Mouse (Mus musculus): ENCODE data around the gene Dgki. TPM values are rescaled to one million over a fixed set of nuclear protein-coding genes. Genes with fewer than 3 reads are reported as not detected.

The Dgki gene
- polyA plus RNA-seq, 1 experiment from 2014 or later: 0.20 TPM

DNA sequence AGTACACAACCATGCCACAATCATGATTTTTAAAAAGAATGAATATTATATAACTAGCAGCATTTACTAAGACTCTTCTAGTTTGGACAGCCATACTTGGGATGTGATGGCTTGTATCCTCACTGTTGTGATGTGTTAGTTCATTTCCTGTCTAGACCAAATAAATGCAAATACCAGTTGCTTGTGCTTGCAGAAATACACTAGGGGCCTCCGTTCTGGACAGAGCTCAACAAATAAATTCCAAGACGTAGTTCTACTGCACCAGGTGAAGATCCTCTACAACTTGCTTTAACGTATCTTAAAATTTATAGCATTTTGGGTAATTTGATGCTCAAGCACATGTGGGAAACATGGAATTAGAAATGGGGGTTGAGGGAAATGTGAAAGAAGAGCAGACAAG lies 239.9 kb downstream of the Dgki start:
- Histone ChIP-seq H3K4me1 (ENCODE audit: control insufficient read depth, low read depth, low read length) (no peaks in the 10 kb centered on the region), H3K4me3 (ENCODE audit: low read depth, low read length) (no peak overlapping the region), H3K27ac (ENCODE audit: low read length) (no peak overlapping the region), H3K9ac (ENCODE audit: low read depth, low read length) (no peak overlapping the region), H3K27me3 (ENCODE audit: control insufficient read depth, insufficient read depth, low read depth, low read length) (no peaks in the 10 kb centered on the region), H3K9me3 (replicated peaks; ENCODE audit: control insufficient read depth, low read length) (no peaks in the 10 kb centered on the region), H3K4me2 (ENCODE audit: low read depth, low read length) (no peak overlapping the region), H3K36me3 (ENCODE audit: control insufficient read depth, insufficient read depth) (no peaks in the 10 kb centered on the region)
- no peak for ATAC-seq (ENCODE audit: low read depth)
- WGBS (ENCODE audit: insufficient replicate concordance): 74% methylated on average over 3 of the region's 3 CpGs

DNA sequence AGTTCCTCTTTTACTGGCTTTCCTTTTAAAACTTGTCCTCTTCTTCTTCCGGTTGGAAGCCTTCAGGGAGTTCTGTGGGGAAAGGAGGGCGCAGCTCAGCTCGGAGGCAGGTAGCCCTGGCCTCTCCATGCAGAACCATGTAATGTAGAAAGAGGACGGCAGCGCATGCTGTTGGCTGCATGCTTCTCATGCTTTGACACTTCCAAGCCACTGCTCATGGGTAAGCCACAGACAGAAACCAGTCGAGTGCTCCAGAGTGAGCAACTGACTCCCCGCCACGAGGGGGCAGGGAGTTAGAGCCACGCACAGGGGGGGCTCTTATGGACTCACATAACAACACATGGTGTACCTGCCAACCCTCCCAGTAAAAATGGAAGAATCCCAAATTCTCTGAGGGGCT lies 242.0 kb downstream of the Dgki start:
- no peaks in the 10 kb centered on the region for H3K4me1 ChIP-seq (ENCODE audit: control insufficient read depth, low read depth, low read length)
- no peak overlapping the region for H3K4me2 ChIP-seq (ENCODE audit: low read depth, low read length)
- H3K9ac ChIP-seq (ENCODE audit: low read depth, low read length): no peak overlapping the region
- H3K4me3 ChIP-seq (ENCODE audit: low read depth, low read length): no peak overlapping the region
- 63% methylated on average over 9 of the region's 9 CpGs for WGBS (ENCODE audit: insufficient replicate concordance)
- no peaks in the 10 kb centered on the region for H3K27me3 ChIP-seq (ENCODE audit: control insufficient read depth, insufficient read depth, low read depth, low read length)
- no peaks in the 10 kb centered on the region for H3K36me3 ChIP-seq (ENCODE audit: control insufficient read depth, insufficient read depth)
- no peak overlapping the region for H3K27ac ChIP-seq (ENCODE audit: low read length)
- no peaks in the 10 kb centered on the region for H3K9me3 ChIP-seq (replicated peaks; ENCODE audit: control insufficient read depth, low read length)
- no peak for ATAC-seq (ENCODE audit: low read depth)

DNA sequence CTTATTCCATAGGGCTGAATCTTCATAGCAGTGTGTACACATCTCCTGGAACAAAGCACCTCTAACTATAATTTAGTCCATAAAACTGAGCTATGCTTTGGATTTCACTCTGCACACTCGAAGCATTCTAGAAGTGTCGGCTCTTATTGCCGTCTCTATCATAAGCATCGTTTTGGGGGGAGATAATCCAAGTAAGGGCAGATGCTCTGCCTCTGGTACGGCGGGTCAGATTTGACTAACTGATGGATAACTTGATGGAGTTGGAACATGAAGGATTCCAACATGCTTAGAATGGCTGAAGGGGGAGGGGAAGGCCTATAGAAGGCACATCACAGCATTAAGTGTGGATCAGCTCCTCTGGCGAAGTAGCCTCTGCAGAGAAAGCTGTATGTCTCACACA lies 242.4 kb downstream of the Dgki start:
- H3K9me3 ChIP-seq (replicated peaks; ENCODE audit: control insufficient read depth, low read length): no peaks in the 10 kb centered on the region
- no peaks in the 10 kb centered on the region for H3K27me3 ChIP-seq (ENCODE audit: control insufficient read depth, insufficient read depth, low read depth, low read length)
- H3K4me3 ChIP-seq (ENCODE audit: low read depth, low read length): no peak overlapping the region
- no peaks in the 10 kb centered on the region for H3K4me1 ChIP-seq (ENCODE audit: control insufficient read depth, low read depth, low read length)
- H3K9ac ChIP-seq (ENCODE audit: low read depth, low read length): no peak overlapping the region
- no peak overlapping the region for H3K27ac ChIP-seq (ENCODE audit: low read length)
- 72% methylated on average over 7 of the region's 7 CpGs for WGBS (ENCODE audit: insufficient replicate concordance)
- no peaks in the 10 kb centered on the region for H3K36me3 ChIP-seq (ENCODE audit: control insufficient read depth, insufficient read depth)
- no peak for ATAC-seq (ENCODE audit: low read depth)
- no peak overlapping the region for H3K4me2 ChIP-seq (ENCODE audit: low read depth, low read length)

DNA sequence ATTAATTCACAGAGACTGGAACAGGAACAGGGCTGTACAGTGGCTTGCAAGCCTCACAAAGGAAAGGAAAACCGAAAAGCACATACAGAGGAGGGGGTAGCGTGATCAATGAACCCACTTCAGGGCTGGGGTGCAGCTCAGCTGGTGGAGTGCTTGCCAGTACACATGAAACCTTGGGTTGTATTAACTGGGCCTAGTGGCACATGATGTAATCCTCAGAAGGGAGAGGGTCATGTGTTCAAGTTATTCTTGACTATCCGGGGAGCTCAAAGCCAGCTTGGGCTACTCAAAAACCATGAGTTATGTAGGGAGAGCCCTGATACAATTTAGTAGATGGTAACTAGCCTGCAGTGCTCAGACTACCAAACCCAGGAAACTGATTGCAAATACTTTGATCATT lies 244.3 kb downstream of the Dgki start:
- no peaks in the 10 kb centered on the region for H3K36me3 ChIP-seq (ENCODE audit: control insufficient read depth, insufficient read depth)
- no peak overlapping the region for H3K4me2 ChIP-seq (ENCODE audit: low read depth, low read length)
- no peak overlapping the region for H3K27ac ChIP-seq (ENCODE audit: low read length)
- H3K27me3 ChIP-seq (ENCODE audit: control insufficient read depth, insufficient read depth, low read depth, low read length): no peaks in the 10 kb centered on the region
- ATAC-seq (ENCODE audit: low read depth): no peak
- no peak overlapping the region for H3K9ac ChIP-seq (ENCODE audit: low read depth, low read length)
- H3K4me1 ChIP-seq (ENCODE audit: control insufficient read depth, low read depth, low read length): no peaks in the 10 kb centered on the region
- H3K9me3 ChIP-seq (replicated peaks; ENCODE audit: control insufficient read depth, low read length): no peaks in the 10 kb centered on the region
- H3K4me3 ChIP-seq (ENCODE audit: low read depth, low read length): no peak overlapping the region
- WGBS (ENCODE audit: insufficient replicate concordance): 59% methylated on average over 3 of the region's 3 CpGs

DNA sequence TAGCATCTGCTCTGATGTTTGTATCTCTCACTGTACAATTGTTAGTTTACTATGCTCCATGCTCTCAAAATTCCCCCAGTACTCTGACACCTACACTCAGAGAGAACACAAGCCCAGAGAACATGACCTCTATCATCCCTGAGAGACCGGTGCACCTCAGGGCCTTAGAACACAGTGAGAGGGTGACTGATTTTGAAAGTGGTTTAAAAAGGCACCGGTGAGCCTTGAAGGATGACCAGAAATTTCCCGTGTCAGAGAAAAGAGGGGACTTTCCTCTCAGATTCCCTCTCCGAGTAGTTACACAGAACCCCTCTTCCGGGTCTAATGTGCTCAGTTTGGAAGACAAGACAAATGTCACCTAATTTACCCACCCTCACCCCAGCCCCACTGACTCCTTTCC lies 244.9 kb downstream of the Dgki start:
- H3K36me3 ChIP-seq (ENCODE audit: control insufficient read depth, insufficient read depth): no peaks in the 10 kb centered on the region
- 60% methylated on average over 5 of the region's 5 CpGs for WGBS (ENCODE audit: insufficient replicate concordance)
- H3K4me2 ChIP-seq (ENCODE audit: low read depth, low read length): no peak overlapping the region
- no peaks in the 10 kb centered on the region for H3K4me1 ChIP-seq (ENCODE audit: control insufficient read depth, low read depth, low read length)
- H3K27ac ChIP-seq (ENCODE audit: low read length): no peak overlapping the region
- no peak for ATAC-seq (ENCODE audit: low read depth)
- no peaks in the 10 kb centered on the region for H3K27me3 ChIP-seq (ENCODE audit: control insufficient read depth, insufficient read depth, low read depth, low read length)
- H3K4me3 ChIP-seq (ENCODE audit: low read depth, low read length): no peak overlapping the region
- H3K9ac ChIP-seq (ENCODE audit: low read depth, low read length): no peak overlapping the region
- no peaks in the 10 kb centered on the region for H3K9me3 ChIP-seq (replicated peaks; ENCODE audit: control insufficient read depth, low read length)

DNA sequence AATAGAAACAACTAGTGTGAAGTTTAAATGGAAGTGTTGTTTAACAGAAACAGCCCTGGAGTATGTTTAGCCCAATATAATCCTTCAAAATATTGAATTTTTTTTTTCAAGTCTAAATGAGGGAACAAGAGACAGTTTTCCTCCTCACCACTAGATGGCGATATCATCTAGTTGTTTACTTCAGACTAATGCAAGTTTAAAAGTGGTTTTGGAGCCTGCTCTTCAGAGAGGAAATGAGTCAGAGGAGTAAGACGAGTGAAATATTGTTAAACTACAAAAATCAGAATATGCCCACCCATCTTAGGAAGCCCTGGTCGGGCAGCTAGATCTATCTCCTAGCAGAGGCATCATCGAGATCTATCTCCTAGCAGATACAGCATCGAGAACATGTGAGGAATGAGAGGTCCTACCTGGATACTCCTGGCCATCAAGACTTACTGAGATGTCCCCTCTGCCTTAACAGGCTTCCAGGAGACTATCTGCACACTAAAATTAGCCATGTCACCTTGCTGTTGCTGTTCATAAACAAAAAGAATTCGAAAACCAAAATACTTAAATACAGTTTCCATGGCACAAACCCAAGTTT lies 245.5 kb downstream of the Dgki start:
- no peak for ATAC-seq (ENCODE audit: low read depth)
- no peak overlapping the region for H3K4me3 ChIP-seq (ENCODE audit: low read depth, low read length)
- WGBS (ENCODE audit: insufficient replicate concordance): 36% methylated on average over 6 of the region's 6 CpGs

DNA sequence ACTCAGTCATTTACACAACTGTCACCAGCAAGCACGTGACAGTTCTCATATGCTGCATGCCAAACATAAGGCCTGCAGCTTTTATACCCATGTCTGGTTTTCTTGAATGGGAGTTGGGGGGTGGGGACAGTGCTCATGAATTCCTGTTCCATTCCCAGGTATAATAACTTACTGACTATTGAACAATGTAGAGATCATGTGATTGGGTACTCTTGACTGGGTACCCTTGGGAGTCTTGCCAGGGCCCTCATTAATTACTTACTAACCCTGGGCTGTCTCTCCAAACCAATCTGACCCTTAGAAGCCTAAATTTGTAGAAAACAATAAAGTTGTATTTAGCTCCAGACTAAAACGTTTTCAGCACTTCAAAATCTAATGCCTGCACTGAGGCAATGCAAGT lies 246.6 kb downstream of the Dgki start:
- H3K27me3 ChIP-seq (ENCODE audit: control insufficient read depth, insufficient read depth, low read depth, low read length): no peaks in the 10 kb centered on the region
- H3K4me1 ChIP-seq (ENCODE audit: control insufficient read depth, low read depth, low read length): no peaks in the 10 kb centered on the region
- H3K9me3 ChIP-seq (replicated peaks; ENCODE audit: control insufficient read depth, low read length): no peaks in the 10 kb centered on the region
- H3K27ac ChIP-seq (ENCODE audit: low read length): no peak overlapping the region
- no peak overlapping the region for H3K9ac ChIP-seq (ENCODE audit: low read depth, low read length)
- 42% methylated on average over 2 of the region's 2 CpGs for WGBS (ENCODE audit: insufficient replicate concordance)
- H3K4me2 ChIP-seq (ENCODE audit: low read depth, low read length): no peak overlapping the region
- no peak for ATAC-seq (ENCODE audit: low read depth)
- no peaks in the 10 kb centered on the region for H3K36me3 ChIP-seq (ENCODE audit: control insufficient read depth, insufficient read depth)
- H3K4me3 ChIP-seq (ENCODE audit: low read depth, low read length): no peak overlapping the region

More for the DNA sequence above, 245.5 kb downstream of the Dgki start:
- H3K4me2 ChIP-seq (ENCODE audit: low read depth, low read length): no peak overlapping the region
- H3K9me3 ChIP-seq (replicated peaks; ENCODE audit: control insufficient read depth, low read length): no peaks in the 10 kb centered on the region
- no peaks in the 10 kb centered on the region for H3K27me3 ChIP-seq (ENCODE audit: control insufficient read depth, insufficient read depth, low read depth, low read length)
- H3K27ac ChIP-seq (ENCODE audit: low read length): no peak overlapping the region
- H3K4me1 ChIP-seq (ENCODE audit: control insufficient read depth, low read depth, low read length): no peaks in the 10 kb centered on the region
- H3K9ac ChIP-seq (ENCODE audit: low read depth, low read length): no peak overlapping the region
- no peaks in the 10 kb centered on the region for H3K36me3 ChIP-seq (ENCODE audit: control insufficient read depth, insufficient read depth)

DNA sequence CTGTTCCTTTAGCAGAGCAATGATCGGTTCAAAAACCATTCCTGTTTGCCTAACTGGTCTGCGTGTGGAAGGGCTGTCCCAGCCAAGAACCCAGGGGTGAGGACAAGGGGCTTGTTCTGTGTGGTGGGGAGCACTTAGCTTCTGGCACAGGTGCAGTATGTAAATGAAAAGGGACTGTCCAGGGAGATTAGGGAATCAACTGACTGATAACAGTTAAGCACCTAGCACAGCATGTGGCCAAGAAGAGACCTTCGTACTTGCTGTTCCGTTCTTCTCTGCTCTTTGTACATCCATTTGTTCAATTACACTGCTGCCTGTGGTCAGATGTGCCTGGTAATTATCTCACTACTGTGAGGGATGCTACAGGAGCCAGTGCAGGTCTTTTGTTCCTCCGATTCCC lies 248.3 kb downstream of the Dgki start:
- Histone ChIP-seq H3K4me1 (ENCODE audit: control insufficient read depth, low read depth, low read length) (no peaks in the 10 kb centered on the region), H3K36me3 (ENCODE audit: control insufficient read depth, insufficient read depth) (no peaks in the 10 kb centered on the region), H3K4me2 (ENCODE audit: low read depth, low read length) (no peak overlapping the region), H3K27me3 (ENCODE audit: control insufficient read depth, insufficient read depth, low read depth, low read length) (no peaks in the 10 kb centered on the region), H3K9me3 (replicated peaks; ENCODE audit: control insufficient read depth, low read length) (no peaks in the 10 kb centered on the region), H3K9ac (ENCODE audit: low read depth, low read length) (no peak overlapping the region), H3K4me3 (ENCODE audit: low read depth, low read length) (no peak overlapping the region), H3K27ac (ENCODE audit: low read length) (no peak overlapping the region)
- ATAC-seq (ENCODE audit: low read depth): no peak
- WGBS (ENCODE audit: insufficient replicate concordance): 29% methylated on average over 5 of the region's 5 CpGs

DNA sequence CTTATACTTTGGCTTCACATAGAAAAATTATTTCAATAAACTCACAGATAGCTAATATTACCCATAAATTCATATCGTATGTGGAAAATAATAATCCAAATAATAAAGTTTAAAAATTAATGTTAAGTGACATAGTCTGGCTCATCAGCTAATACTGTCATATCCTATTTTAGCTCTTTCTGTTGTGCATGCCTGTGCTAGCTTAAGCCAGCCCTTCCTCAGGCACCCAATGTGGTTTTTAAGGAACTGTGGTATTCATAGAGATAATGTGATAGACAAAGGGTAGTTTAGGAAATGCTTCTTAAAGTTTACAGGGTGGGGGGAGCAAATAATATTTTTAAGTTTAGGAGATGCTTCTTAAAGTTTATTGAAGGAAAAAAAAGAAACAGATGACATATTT lies 248.8 kb downstream of the Dgki start:
- Histone ChIP-seq H3K4me2 (ENCODE audit: low read depth, low read length) (no peak overlapping the region), H3K27me3 (ENCODE audit: control insufficient read depth, insufficient read depth, low read depth, low read length) (no peaks in the 10 kb centered on the region), H3K4me3 (ENCODE audit: low read depth, low read length) (no peak overlapping the region), H3K36me3 (ENCODE audit: control insufficient read depth, insufficient read depth) (no peaks in the 10 kb centered on the region), H3K27ac (ENCODE audit: low read length) (no peak overlapping the region), H3K9ac (ENCODE audit: low read depth, low read length) (no peak overlapping the region), H3K9me3 (replicated peaks; ENCODE audit: control insufficient read depth, low read length) (no peaks in the 10 kb centered on the region), H3K4me1 (ENCODE audit: control insufficient read depth, low read depth, low read length) (no peaks in the 10 kb centered on the region)
- WGBS (ENCODE audit: insufficient replicate concordance): 67% methylated on average over 1 of the region's 1 CpGs
- no peak for ATAC-seq (ENCODE audit: low read depth)
